Mouse (Mus musculus) R1 (cell line): Measurements from ENCODE around the gene Fam120b.
"Not testable (repeated sequence)": the region's sequence is repeated elsewhere in the genome, so short reads cannot be mapped to it uniquely, and the experiment has no call there.

Source experiments
- DNase-seq: peaks from one replicate; pipeline ENCODE4 v3.0.0-alpha.2; 2018; ENCODE audit warnings: low read depth, low spot score

Fam120b gene

GRCm38 (mm10) chr17:15431021-15431514 lies 35.1 kb downstream of the Fam120b start:
- DNase-seq, result no peak

DNA sequence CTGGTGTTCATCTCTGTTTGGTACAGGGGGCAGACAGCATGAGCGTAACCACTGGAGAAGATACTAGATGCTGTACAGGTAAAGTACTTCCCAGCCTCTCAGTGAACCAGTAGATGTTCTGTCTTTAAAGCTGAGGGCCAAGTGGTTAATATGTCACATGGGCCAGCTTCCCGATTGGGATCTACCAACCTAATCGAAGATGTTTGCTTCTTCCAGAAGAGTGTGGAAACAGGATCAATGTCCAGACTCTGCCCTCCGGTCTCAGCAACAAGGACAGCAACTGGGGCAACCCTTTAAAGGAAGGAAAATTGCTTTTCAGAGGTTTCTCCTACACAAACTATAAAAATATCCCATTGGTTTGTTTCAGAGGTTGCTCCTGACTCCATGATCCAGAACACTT lies 35.5 kb downstream of the Fam120b start:
- DNase-seq, result no peak

DNA sequence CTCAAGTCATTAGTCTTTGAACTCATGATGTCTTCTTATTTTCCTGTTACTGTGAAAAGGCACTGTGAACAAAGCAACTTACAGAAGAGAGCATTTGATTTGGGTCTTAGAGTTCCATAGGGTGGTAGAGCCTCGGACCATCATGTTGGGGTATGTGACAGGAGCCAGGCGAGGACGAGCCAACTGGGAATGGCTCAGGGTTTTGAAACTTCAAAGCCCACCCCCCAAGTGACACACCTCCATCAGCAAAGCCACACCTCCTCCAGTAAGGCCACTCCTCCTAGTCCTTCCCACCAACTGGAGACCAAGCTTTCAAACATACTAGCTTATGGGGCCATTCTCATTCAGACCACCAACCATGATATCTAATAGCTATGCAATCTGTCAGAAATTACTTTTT lies 36.0 kb downstream of the Fam120b start:
- peak; percentile 46 for DNase-seq

- DNase-seq, result no peak
Observed at GRCm38 (mm10) chr17:15434748-15435147, 38.7 kb downstream of the Fam120b start.

- no peak for DNase-seq
Observed at GRCm38 (mm10) chr17:15440067-15440462, 44.1 kb downstream of the Fam120b start.

GRCm38 (mm10) chr17:15440463-15441121 lies 44.6 kb downstream of the Fam120b start:
- peak; percentile 76 for DNase-seq

- no peak for DNase-seq
Observed at GRCm38 (mm10) chr17:15445421-15445820, 49.4 kb downstream of the Fam120b start.

DNA sequence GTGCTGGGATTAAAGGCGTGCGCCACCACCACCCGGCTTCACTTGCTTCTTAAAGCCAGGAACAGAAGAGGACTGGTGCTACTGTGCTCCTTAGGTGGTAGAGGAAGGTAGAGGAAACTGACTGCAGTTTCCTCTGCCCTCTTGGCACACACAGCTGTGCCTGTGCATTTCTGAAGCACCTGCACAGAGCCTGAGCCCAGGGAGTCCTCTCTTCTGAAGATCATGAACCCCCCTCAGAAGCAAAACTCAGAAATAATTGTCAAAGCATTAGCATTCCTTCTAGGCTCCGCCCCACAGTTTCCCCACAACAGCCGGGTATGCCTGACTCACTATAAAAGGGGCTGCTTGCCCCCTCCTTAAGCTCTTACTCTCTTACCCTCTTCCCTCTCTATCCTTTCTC lies 51.8 kb downstream of the Fam120b start:
- DNase-seq, result no peak

GRCm38 (mm10) chr17:15449144-15449543 lies 53.1 kb downstream of the Fam120b start:
- not testable (repeated sequence) for DNase-seq

DNA sequence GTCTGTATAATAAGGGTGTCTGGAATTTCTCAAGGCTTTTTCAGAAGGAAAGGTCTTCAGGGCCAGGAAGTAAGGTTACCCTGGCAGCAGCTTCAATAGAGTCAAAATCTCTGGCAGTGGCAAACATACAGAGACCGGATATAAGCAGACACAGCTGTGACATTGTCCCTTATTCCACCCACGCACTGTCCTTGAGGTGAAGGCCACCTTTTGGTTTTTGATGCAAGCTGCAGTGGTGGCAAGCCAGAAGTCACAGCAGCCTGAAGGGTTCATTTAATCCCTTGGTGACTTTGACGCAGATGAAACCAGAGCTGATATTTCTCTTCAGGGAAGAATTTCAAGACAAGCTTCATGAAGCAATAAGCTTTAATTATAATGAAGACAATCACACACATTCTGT lies 53.6 kb downstream of the Fam120b start:
- no peak for DNase-seq

- peak; percentile 40 for DNase-seq
Observed at GRCm38 (mm10) chr17:15455203-15455602, 59.2 kb downstream of the Fam120b start.

- no peak for DNase-seq
Observed at GRCm38 (mm10) chr17:15456595-15456994, 60.6 kb downstream of the Fam120b start.

- no peak for DNase-seq
Observed at GRCm38 (mm10) chr17:15459761-15460160, 63.8 kb downstream of the Fam120b start.

GRCm38 (mm10) chr17:15461921-15462495 lies 66.0 kb downstream of the Fam120b start:
- DNase-seq, result no peak

DNA sequence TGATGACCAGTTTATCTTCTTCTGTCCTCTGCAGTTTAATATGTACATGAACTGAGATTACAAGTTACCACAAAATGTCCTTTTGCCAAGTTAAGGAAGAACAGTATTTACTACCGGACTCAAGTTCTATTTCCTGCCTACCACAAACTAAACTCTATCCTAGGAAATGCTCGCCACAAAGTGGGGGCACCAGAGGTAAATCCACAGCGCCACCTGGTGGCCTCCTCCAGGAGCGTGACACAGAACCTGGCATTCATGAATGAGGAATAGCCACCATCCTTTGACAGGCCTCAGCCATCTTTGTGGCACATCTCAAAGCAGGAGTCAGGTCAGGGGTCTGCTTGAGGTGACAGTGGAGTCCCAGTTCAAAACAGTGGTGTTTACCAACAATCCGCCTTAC lies 71.7 kb downstream of the Fam120b start:
- peak; percentile 80 for DNase-seq

DNA sequence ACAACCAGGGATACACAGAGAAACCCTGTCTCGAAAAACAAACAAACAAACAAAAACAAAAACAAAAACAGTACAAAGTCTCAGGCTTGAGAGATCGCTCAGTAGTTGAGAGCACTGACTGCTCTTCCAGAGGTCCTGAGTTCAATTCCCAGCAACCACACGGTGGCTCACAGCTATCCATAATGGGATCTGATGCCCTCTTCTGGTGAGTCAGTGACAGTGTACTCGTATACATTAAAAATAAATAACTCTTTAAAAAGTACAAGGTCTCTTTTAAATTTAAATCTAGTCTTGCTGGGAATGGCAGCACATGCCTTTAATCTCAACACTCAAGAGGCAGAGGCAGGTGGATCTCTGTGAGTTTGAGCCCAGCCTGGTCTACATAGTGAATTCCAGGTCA lies 76.7 kb downstream of the Fam120b start:
- peak; percentile 39 for DNase-seq
